Mouse (Mus musculus): Measurements from ENCODE around the gene 1110065P20Rik. TPM values are rescaled to one million over a fixed set of nuclear protein-coding genes. Genes with fewer than 3 reads are reported as not detected.

The 1110065P20Rik gene
- total RNA-seq, 2 experiments from 2014 or later = 17.1 to 21.0 TPM

Other genes starting within 250 kb of the 1110065P20Rik start
- gene 3100002H09Rik, start 240.4 kb downstream of the 1110065P20Rik start, total RNA-seq (2021) = not detected
- under 1 TPM; 0.38 to 0.43 TPM for gene Pou3f1, start 194.4 kb downstream of the 1110065P20Rik start, total RNA-seq (2021)
- 10 to 100 TPM; 16.1 to 18.3 TPM for gene Utp11, start 157.6 kb downstream of the 1110065P20Rik start, total RNA-seq (2021)
- 100 to 1,000 TPM; 200 to 220 TPM for gene Fhl3, start 150.5 kb downstream of the 1110065P20Rik start, total RNA-seq (2021)
- 10 to 100 TPM; 10.8 to 11.3 TPM for gene Sf3a3, start 136.4 kb downstream of the 1110065P20Rik start, total RNA-seq (2021)
- gene Inpp5b, start 109.3 kb downstream of the 1110065P20Rik start, total RNA-seq (2021) = 10 to 100 TPM in 1 of 2 experiments, 1 to 10 TPM in 1; 8.8 to 10.3 TPM
- 10 to 100 TPM; 11.4 to 13.1 TPM for gene Mtf1, start 49.1 kb downstream of the 1110065P20Rik start, total RNA-seq (2021)
- 10 to 100 TPM in 1 of 2 experiments, 1 to 10 TPM in 1; 6.4 to 10.9 TPM for gene Yrdc, start 517 bp downstream of the 1110065P20Rik start, total RNA-seq (2021)
- under 1 TPM; 0.18 to 0.35 TPM for gene Maneal, start 11.0 kb upstream of the 1110065P20Rik start, total RNA-seq (2021)
- not detected for gene Epha10, start 29.7 kb upstream of the 1110065P20Rik start, total RNA-seq (2021)
- 1 to 10 TPM; 6.7 to 6.8 TPM for gene 9930104L06Rik, start 85.9 kb upstream of the 1110065P20Rik start, total RNA-seq (2021)
- under 1 TPM; 0.61 to 0.99 TPM for gene Cdca8, start 88.1 kb upstream of the 1110065P20Rik start, total RNA-seq (2021)
- gene Rspo1, start 135.2 kb upstream of the 1110065P20Rik start, total RNA-seq (2021) = under 1 TPM; 0.41 to 0.72 TPM
- 10 to 100 TPM; 25.0 to 25.7 TPM for gene Gnl2, start 165.4 kb upstream of the 1110065P20Rik start, total RNA-seq (2021)
- not detected for gene Dnali1, start 214.5 kb upstream of the 1110065P20Rik start, total RNA-seq (2021)
- gene Snip1, start 215.5 kb upstream of the 1110065P20Rik start, total RNA-seq (2021) = 1 to 10 TPM; 4.6 to 4.7 TPM
- gene Meaf6, start 233.9 kb upstream of the 1110065P20Rik start, total RNA-seq (2021) = 10 to 100 TPM; 10.7 to 12.9 TPM